Mouse (Mus musculus): Measurements from ENCODE around the gene Sdk2. TPM values are rescaled to one million over a fixed set of nuclear protein-coding genes. Genes with fewer than 3 reads are reported as not detected.

The Sdk2 gene
- total RNA-seq, 2 experiments from 2014 or later: 6.1 to 9.2 TPM

- no peak for DNase-seq (ENCODE audit: low spot score in 2 of 2)
Measured at GRCm38 (mm10) chr11:114047887-114048331, 18.9 kb downstream of the Sdk2 start.

- DNase-seq (ENCODE audit: low spot score in 2 of 2): no peak
Measured at GRCm38 (mm10) chr11:114046927-114047326, 19.9 kb downstream of the Sdk2 start.

- DNase-seq (ENCODE audit: low spot score in 2 of 2): no peak
Measured at GRCm38 (mm10) chr11:114044373-114044772, 22.5 kb downstream of the Sdk2 start.

- DNase-seq (ENCODE audit: low spot score in 2 of 2): no peak
Measured at GRCm38 (mm10) chr11:114043530-114043929, 23.3 kb downstream of the Sdk2 start.

GRCm38 (mm10) chr11:114040391-114041035, 26.3 kb downstream of the Sdk2 start:
- no peak for DNase-seq (ENCODE audit: low spot score in 2 of 2)

- peak in 1 of 2 experiments; percentile 32 for DNase-seq (ENCODE audit: low spot score in 2 of 2)
Measured at GRCm38 (mm10) chr11:114038036-114038435, 28.8 kb downstream of the Sdk2 start.

GRCm38 (mm10) chr11:114031491-114031890, 35.4 kb downstream of the Sdk2 start:
- DNase-seq (ENCODE audit: low spot score in 2 of 2): no peak

- no peak for DNase-seq (ENCODE audit: low spot score in 2 of 2)
Measured at GRCm38 (mm10) chr11:114030214-114030613, 36.6 kb downstream of the Sdk2 start.

GRCm38 (mm10) chr11:114028512-114028911, 38.3 kb downstream of the Sdk2 start:
- DNase-seq (ENCODE audit: low spot score in 2 of 2): no peak

- DNase-seq (ENCODE audit: low spot score in 2 of 2): no peak
Measured at GRCm38 (mm10) chr11:114028021-114028420, 38.8 kb downstream of the Sdk2 start.

- DNase-seq (ENCODE audit: low spot score in 2 of 2): no peak
Measured at GRCm38 (mm10) chr11:114025056-114025455, 41.8 kb downstream of the Sdk2 start.

GRCm38 (mm10) chr11:114023965-114024364, 42.9 kb downstream of the Sdk2 start:
- no peak for DNase-seq (ENCODE audit: low spot score in 2 of 2)

GRCm38 (mm10) chr11:114022166-114022565, 44.7 kb downstream of the Sdk2 start:
- DNase-seq (ENCODE audit: low spot score in 2 of 2): no peak

- no peak for DNase-seq (ENCODE audit: low spot score in 2 of 2)
Measured at GRCm38 (mm10) chr11:114019087-114019486, 47.8 kb downstream of the Sdk2 start.

GRCm38 (mm10) chr11:114016889-114017392, 49.9 kb downstream of the Sdk2 start:
- no peak for DNase-seq (ENCODE audit: low spot score in 2 of 2)

- no peak for DNase-seq (ENCODE audit: low spot score in 2 of 2)
Measured at GRCm38 (mm10) chr11:114016108-114016888, 50.5 kb downstream of the Sdk2 start.

- no peak for DNase-seq (ENCODE audit: low spot score in 2 of 2)
Measured at GRCm38 (mm10) chr11:114011523-114011922, 55.3 kb downstream of the Sdk2 start.

- DNase-seq (ENCODE audit: low spot score in 2 of 2): no peak
Measured at GRCm38 (mm10) chr11:114005879-114006278, 61.0 kb downstream of the Sdk2 start.

- DNase-seq (ENCODE audit: low spot score in 2 of 2): no peak
Measured at GRCm38 (mm10) chr11:114004651-114005050, 62.2 kb downstream of the Sdk2 start.

GRCm38 (mm10) chr11:114003195-114003594, 63.7 kb downstream of the Sdk2 start:
- DNase-seq (ENCODE audit: low spot score in 2 of 2): no peak

GRCm38 (mm10) chr11:114000051-114000450, 66.8 kb downstream of the Sdk2 start:
- no peak for DNase-seq (ENCODE audit: low spot score in 2 of 2)

GRCm38 (mm10) chr11:113998702-113999101, 68.1 kb downstream of the Sdk2 start:
- no peak for DNase-seq (ENCODE audit: low spot score in 2 of 2)
